Mouse (Mus musculus) forebrain, embryonic 13.5 days (tissue): ENCODE data around the gene Ppp1r13b. TPM values are rescaled to one million over a fixed set of nuclear protein-coding genes. Genes with fewer than 3 reads are reported as not detected.
A peak's percentile ranks its signal among the peaks of the same experiment; 100 is the strongest.

Experiments
- ATAC-seq: fragments of 200-750 bp; cut with Nextera tagmentation; 2 replicates; pipeline ENCODE4 v1.8.0; 2017
- H3K27ac ChIP-seq: fragments of 300-500 bp; sonication (generic); 2 replicates; pipeline ENCODE4 v1.5.1; 2015; ENCODE audit warnings: inconsistent platforms, mild to moderate bottlenecking, moderate library complexity
- H3K27me3 ChIP-seq: fragments of 300-500 bp; sonication (generic); 2 replicates; pipeline ENCODE4 v1.6.1; 2015; ENCODE audit warnings: mild to moderate bottlenecking, inconsistent platforms
- H3K36me3 ChIP-seq: fragments of 300-500 bp; sonication (generic); 2 replicates; pipeline ENCODE4 v1.6.1; 2015; ENCODE audit warnings: mild to moderate bottlenecking, inconsistent platforms; ENCODE audit not compliant: poor library complexity, severe bottlenecking
- H3K4me1 ChIP-seq: fragments of 300-500 bp; sonication (generic); 2 replicates; pipeline ENCODE4 v1.6.1; 2015; ENCODE audit warnings: inconsistent platforms
- H3K4me2 ChIP-seq: fragments of 300-500 bp; sonication (generic); 2 replicates; pipeline ENCODE4 v1.6.1; 2015; ENCODE audit warnings: inconsistent platforms, mild to moderate bottlenecking, moderate library complexity
- H3K4me3 ChIP-seq: fragments of 300-500 bp; sonication (generic); 2 replicates; pipeline ENCODE4 v1.5.1; 2015; ENCODE audit warnings: mild to moderate bottlenecking, inconsistent platforms
- H3K9ac ChIP-seq: fragments of 300-500 bp; sonication (generic); 2 replicates; pipeline ENCODE4 v1.6.1; 2015; ENCODE audit warnings: mild to moderate bottlenecking, inconsistent platforms
- H3K9me3 ChIP-seq: fragments of 300-500 bp; sonication (generic); replicated peaks from 2 replicates; pipeline ENCODE4 v1.6.1; 2016; ENCODE audit warnings: inconsistent platforms
- WGBS: fragments of 180-500 bp; shearing (Covaris S2); methylation state at CpG from one replicate; pipeline ENCODE4 v1.1.7; 2015; 5-methylcytosine and 5-hydroxymethylcytosine counted together
- polyA plus RNA-seq: library from polyadenylated mRNA; unstranded; fragments of >200 nt; fragmentation: Nextera tagmentation; extraction: Ambion mirVana; gene quantifications from 2 replicates; pipeline ENCODE4 v1.2.1, GENCODE M21; 2015

Ppp1r13b gene
- polyA plus RNA-seq, 1 experiment from 2014 or later = 9.3 TPM

DNA sequence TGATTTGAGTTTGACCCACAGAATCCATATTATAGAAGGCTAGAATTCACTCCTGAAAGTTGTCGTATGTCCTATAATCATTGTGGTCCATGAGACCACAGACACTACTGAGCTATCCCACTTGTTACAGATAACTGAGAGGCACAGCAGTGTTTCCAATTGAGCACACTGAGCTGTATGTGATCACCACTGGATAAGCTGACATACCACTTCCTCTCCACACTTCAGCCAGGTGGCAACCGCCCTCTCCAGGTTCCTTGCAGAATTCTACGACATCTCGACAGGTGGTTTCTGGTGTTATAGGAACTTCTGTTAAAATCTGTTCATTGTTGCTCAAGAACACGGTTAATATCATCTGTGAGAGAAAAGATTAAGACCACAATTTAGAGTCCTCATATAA, 35.8 kb downstream of the Ppp1r13b start:
- Histone ChIP-seq H3K4me1 (no peaks in the 10 kb centered on the region), H3K4me3 (no peak overlapping the region), H3K4me2 (no peak overlapping the region), H3K9ac (no peak overlapping the region), H3K27ac (no peak overlapping the region), H3K9me3 (no peaks in the 10 kb centered on the region), H3K27me3 (no peaks in the 10 kb centered on the region), H3K36me3 (no peaks in the 10 kb centered on the region)
- ATAC-seq = no peak
- WGBS = 88% methylated on average over 5 of the region's 5 CpGs

GRCm38 (mm10) chr12:111870811-111871210, 37.1 kb downstream of the Ppp1r13b start:
- Histone ChIP-seq H3K9me3 (no peaks in the 10 kb centered on the region), H3K4me2 (no peak overlapping the region), H3K27ac (no peak overlapping the region), H3K9ac (no peak overlapping the region), H3K4me1 (no peaks in the 10 kb centered on the region), H3K4me3 (no peak overlapping the region), H3K36me3 (no peaks in the 10 kb centered on the region), H3K27me3 (no peaks in the 10 kb centered on the region)
- ATAC-seq = no peak
- WGBS = 90% methylated on average over 7 of the region's 7 CpGs

GRCm38 (mm10) chr12:111869806-111870205, 38.1 kb downstream of the Ppp1r13b start:
- Histone ChIP-seq H3K27ac (no peak overlapping the region), H3K4me2 (no peak overlapping the region), H3K36me3 (no peaks in the 10 kb centered on the region), H3K4me1 (no peaks in the 10 kb centered on the region), H3K4me3 (no peak overlapping the region), H3K9me3 (no peaks in the 10 kb centered on the region), H3K27me3 (no peaks in the 10 kb centered on the region), H3K9ac (no peak overlapping the region)
- no peak for ATAC-seq
- WGBS = 93% methylated on average over 1 of the region's 1 CpGs

DNA sequence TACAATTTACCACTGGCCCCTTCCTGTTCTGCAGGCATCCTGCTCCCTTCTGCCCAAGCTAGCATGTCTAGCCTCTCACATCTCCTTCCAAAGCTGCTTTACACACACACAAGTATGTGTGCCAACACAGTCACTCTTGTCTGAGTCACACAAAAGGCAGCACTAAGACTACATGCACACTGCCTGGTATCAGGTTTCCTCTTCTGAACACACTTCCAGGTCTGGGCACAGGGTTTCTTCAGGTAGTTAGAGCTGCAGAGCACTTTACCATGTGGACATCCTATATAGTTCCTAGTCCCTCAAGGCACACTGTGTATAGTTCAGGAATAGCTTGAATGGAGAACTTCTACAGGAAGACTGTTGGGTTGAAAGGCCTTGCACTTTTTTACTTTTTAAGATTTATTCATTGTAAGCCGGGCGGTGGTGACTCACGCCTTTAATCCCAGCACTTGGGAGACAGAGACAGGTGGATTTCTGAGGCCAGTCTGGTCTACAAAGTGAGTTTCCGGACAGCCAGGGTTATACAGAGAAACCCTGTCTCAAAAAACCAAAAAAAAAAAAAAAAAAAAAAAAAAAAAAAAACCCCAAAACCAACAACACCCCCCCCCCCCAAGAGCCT, 43.6 kb downstream of the Ppp1r13b start:
- Histone ChIP-seq H3K4me2 (no peak overlapping the region), H3K4me3 (no peak overlapping the region), H3K4me1 (no peaks in the 10 kb centered on the region), H3K36me3 (no peaks in the 10 kb centered on the region), H3K27me3 (no peaks in the 10 kb centered on the region), H3K9ac (no peak overlapping the region), H3K9me3 (no peaks in the 10 kb centered on the region), H3K27ac (no peak overlapping the region)
- 88% methylated on average over 4 of the region's 4 CpGs for WGBS
- ATAC-seq = no peak

DNA sequence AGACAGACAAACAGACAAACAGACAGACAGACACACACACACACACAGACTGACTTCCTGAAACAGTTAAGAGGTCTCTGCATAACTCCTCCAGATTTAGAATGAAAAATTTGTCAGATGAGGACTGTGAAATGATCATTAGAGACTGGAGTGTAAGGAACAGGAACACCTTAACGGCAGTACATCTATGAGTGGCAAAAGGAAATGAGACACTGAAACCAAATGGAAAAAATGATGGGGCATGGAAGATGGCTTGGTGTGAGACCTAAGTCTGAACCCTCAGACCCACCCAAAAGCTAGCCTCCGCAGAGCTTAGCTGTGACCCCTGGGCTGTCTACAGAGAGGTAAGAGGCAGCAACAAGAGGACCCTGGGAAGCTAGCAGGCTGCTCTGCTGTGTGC, 52.5 kb downstream of the Ppp1r13b start:
- H3K4me3 ChIP-seq = no peak overlapping the region
- no peak overlapping the region for H3K9ac ChIP-seq
- no peak overlapping the region for H3K4me2 ChIP-seq
- H3K4me1 ChIP-seq = no peaks in the 10 kb centered on the region
- no peaks in the 10 kb centered on the region for H3K27me3 ChIP-seq
- no peaks in the 10 kb centered on the region for H3K9me3 ChIP-seq
- no peak overlapping the region for H3K27ac ChIP-seq
- WGBS = 100% methylated on average over 2 of the region's 2 CpGs
- ATAC-seq = no peak
- H3K36me3 ChIP-seq = no peaks in the 10 kb centered on the region

- Histone ChIP-seq H3K36me3 (no peaks in the 10 kb centered on the region), H3K27ac (no peak overlapping the region), H3K4me1 (no peaks in the 10 kb centered on the region), H3K4me2 (no peak overlapping the region), H3K9me3 (no peaks in the 10 kb centered on the region), H3K9ac (no peak overlapping the region), H3K27me3 (no peaks in the 10 kb centered on the region), H3K4me3 (no peak overlapping the region)
- no peak for ATAC-seq
- 76% methylated on average over 4 of the region's 4 CpGs for WGBS
Measured at GRCm38 (mm10) chr12:111853546-111853945, 54.4 kb downstream of the Ppp1r13b start.

- H3K4me1 ChIP-seq = no peaks in the 10 kb centered on the region
- H3K27ac ChIP-seq = no peak overlapping the region
- no peaks in the 10 kb centered on the region for H3K36me3 ChIP-seq
- H3K27me3 ChIP-seq = no peaks in the 10 kb centered on the region
- H3K9ac ChIP-seq = no peak overlapping the region
- no peak overlapping the region for H3K4me2 ChIP-seq
- no peak overlapping the region for H3K4me3 ChIP-seq
- WGBS = 75% methylated on average over 10 of the region's 10 CpGs
- ATAC-seq = no peak
- no peaks in the 10 kb centered on the region for H3K9me3 ChIP-seq
Measured at GRCm38 (mm10) chr12:111853011-111853436, 54.9 kb downstream of the Ppp1r13b start.

DNA sequence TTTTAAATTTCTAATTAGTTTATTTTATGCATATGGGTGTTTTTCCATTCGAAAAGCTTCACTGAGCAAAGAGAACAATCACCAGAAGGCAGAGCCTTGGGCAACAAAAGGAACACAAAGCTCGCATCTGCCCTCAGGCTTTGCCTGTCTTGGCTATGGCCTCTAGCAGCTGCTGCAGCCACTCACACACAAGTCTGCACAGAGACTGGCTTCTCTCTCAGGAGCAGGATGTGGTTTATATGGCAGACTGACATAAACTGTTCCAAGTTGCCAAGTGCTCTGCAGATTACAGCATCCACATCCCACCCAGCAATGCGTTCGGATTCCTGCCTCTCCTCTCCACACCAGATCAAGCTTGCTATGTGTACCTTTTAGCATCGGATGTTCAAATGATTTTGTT, 56.2 kb downstream of the Ppp1r13b start:
- Histone ChIP-seq H3K9ac (no peak overlapping the region), H3K27ac (peak overlapping the region; percentile 10; the same call in 1 of the 2 replicates), H3K27me3 (no peaks in the 10 kb centered on the region), H3K4me2 (no peak overlapping the region), H3K4me1 (no peaks in the 10 kb centered on the region), H3K36me3 (no peaks in the 10 kb centered on the region), H3K4me3 (no peak overlapping the region), H3K9me3 (no peaks in the 10 kb centered on the region)
- 77% methylated on average over 5 of the region's 5 CpGs for WGBS
- ATAC-seq = no peak

GRCm38 (mm10) chr12:111851235-111851634, 56.7 kb downstream of the Ppp1r13b start:
- H3K36me3 ChIP-seq = no peaks in the 10 kb centered on the region
- ATAC-seq = no peak
- no peak overlapping the region for H3K4me3 ChIP-seq
- no peaks in the 10 kb centered on the region for H3K27me3 ChIP-seq
- 61% methylated on average over 2 of the region's 2 CpGs for WGBS
- no peak overlapping the region for H3K4me2 ChIP-seq
- H3K27ac ChIP-seq = no peak overlapping the region
- no peaks in the 10 kb centered on the region for H3K4me1 ChIP-seq
- H3K9ac ChIP-seq = no peak overlapping the region
- H3K9me3 ChIP-seq = no peaks in the 10 kb centered on the region

- Histone ChIP-seq H3K4me1 (no peaks in the 10 kb centered on the region), H3K9me3 (no peaks in the 10 kb centered on the region), H3K9ac (no peak overlapping the region), H3K36me3 (no peaks in the 10 kb centered on the region), H3K4me2 (no peak overlapping the region), H3K4me3 (no peak overlapping the region), H3K27ac (no peak overlapping the region), H3K27me3 (no peaks in the 10 kb centered on the region)
- 83% methylated on average over 9 of the region's 9 CpGs for WGBS
- ATAC-seq = no peak
Measured at GRCm38 (mm10) chr12:111848300-111848798, 59.6 kb downstream of the Ppp1r13b start.

GRCm38 (mm10) chr12:111846815-111847214, 61.1 kb downstream of the Ppp1r13b start:
- no peaks in the 10 kb centered on the region for H3K4me1 ChIP-seq
- no peak for ATAC-seq
- H3K27me3 ChIP-seq = no peaks in the 10 kb centered on the region
- no peaks in the 10 kb centered on the region for H3K9me3 ChIP-seq
- H3K9ac ChIP-seq = no peak overlapping the region
- H3K36me3 ChIP-seq = 0 out of 2 replicates have a peak, but pooled peaks cover 3% of the 10 kb centered on the region
- no peak overlapping the region for H3K27ac ChIP-seq
- no peak overlapping the region for H3K4me2 ChIP-seq
- WGBS = 87% methylated on average over 10 of the region's 10 CpGs
- no peak overlapping the region for H3K4me3 ChIP-seq

DNA sequence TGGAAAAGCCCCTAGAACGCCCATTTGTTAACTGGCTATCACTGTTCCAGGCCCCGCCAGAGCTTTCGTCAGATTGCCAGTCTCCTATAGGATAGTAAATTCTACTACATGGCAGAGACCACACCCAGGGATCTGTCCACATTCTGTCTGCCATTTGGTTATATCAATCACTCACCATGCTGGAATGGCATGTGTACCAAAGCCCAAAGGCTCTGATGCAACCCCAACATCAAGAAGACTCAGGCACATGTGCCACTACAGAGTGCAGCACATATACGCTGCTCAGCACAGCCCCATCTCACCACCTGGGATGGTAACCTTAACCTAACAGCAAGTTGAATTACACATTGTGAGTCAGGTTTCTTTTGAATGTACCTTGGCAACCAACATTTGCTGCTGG, 62.0 kb downstream of the Ppp1r13b start:
- no peak for ATAC-seq
- Histone ChIP-seq H3K4me1 (no peaks in the 10 kb centered on the region), H3K27me3 (no peaks in the 10 kb centered on the region), H3K27ac (no peak overlapping the region), H3K4me3 (no peak overlapping the region), H3K36me3 (0 out of 2 replicates have a peak, but pooled peaks cover 3% of the 10 kb centered on the region), H3K9me3 (no peaks in the 10 kb centered on the region), H3K4me2 (no peak overlapping the region), H3K9ac (no peak overlapping the region)
- WGBS = 88% methylated on average over 4 of the region's 4 CpGs

GRCm38 (mm10) chr12:111843470-111843869, 64.4 kb downstream of the Ppp1r13b start:
- Histone ChIP-seq H3K36me3 (0 out of 2 replicates have a peak, but pooled peaks cover 3% of the 10 kb centered on the region), H3K4me1 (no peaks in the 10 kb centered on the region), H3K9me3 (no peaks in the 10 kb centered on the region), H3K9ac (no peak overlapping the region), H3K27me3 (no peaks in the 10 kb centered on the region), H3K27ac (no peak overlapping the region), H3K4me3 (no peak overlapping the region), H3K4me2 (no peak overlapping the region)
- WGBS = 62% methylated on average over 2 of the region's 2 CpGs
- ATAC-seq = no peak
